Mouse (Mus musculus): ENCODE measurements at regions not wholly inside any gene's neighbourhood (a gene's known extent, or its start where the extent isn't known, plus 50 kb on each side); places are given as distances from the start of the nearest gene placed in this dataset.

DNA sequence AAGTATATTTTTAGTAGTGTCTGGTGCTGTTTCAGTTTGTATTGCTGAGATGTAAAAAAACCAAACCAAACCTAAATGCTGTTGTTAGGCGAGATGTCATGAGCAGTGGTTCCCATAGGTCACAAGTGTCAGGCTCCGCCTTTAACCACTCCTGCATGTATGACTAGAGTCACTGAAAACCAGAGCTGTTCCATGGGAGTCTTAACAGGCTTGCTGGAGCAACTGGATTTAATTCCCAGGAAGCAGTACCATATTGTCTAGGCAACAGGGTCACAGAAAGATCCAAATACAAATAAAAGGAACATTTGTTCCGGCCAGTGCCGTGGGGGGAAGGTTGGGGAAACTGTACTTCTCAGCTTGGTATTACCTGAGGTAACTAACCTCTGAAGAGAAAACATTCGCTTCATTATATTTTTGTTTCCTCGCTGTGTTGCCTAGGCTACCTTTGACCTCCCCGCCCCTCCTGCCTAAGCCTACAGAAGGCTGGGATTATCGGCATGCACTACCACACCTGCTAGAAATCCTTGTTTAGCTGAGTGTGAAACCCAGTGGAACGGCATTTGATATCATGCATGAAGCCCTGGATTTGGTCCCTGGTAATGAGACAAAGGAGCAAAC lies 124.3 kb upstream of the Tsc22d1 start:
- Histone ChIP-seq H3K4me3 (no peak overlapping the region), H3K27ac (no peak overlapping the region)
- TF ChIP-seq CTCF (conservative IDR thresholded peaks at IDR 0.05) = no peak
- no peak for DNase-seq (ENCODE audit: low spot score in 2 of 2)

DNA sequence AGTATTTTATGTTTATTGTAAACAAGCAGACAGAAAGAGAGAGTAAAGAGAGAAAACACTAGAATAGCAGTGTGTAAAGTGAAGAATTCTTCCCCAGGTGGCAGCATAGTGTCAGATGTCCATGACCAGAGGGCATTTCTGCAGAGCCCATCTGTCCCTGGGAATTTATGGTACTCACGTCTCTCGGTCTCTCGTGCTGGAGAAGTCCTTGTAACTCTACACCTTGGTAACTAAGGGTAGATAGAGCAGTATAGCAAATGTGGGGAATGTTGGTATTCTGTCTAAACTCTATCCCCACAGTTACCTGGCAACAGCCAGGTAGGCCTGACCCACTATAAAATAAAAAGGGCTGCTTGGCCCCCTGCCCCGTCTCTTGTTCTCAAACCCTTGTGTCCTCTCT lies 122.5 kb upstream of the Tsc22d1 start:
- H3K4me3 ChIP-seq = no peak overlapping the region
- TF ChIP-seq CTCF (conservative IDR thresholded peaks at IDR 0.05) = no peak
- DNase-seq (ENCODE audit: low spot score in 2 of 2) = no peak
- H3K27ac ChIP-seq = no peak overlapping the region

DNA sequence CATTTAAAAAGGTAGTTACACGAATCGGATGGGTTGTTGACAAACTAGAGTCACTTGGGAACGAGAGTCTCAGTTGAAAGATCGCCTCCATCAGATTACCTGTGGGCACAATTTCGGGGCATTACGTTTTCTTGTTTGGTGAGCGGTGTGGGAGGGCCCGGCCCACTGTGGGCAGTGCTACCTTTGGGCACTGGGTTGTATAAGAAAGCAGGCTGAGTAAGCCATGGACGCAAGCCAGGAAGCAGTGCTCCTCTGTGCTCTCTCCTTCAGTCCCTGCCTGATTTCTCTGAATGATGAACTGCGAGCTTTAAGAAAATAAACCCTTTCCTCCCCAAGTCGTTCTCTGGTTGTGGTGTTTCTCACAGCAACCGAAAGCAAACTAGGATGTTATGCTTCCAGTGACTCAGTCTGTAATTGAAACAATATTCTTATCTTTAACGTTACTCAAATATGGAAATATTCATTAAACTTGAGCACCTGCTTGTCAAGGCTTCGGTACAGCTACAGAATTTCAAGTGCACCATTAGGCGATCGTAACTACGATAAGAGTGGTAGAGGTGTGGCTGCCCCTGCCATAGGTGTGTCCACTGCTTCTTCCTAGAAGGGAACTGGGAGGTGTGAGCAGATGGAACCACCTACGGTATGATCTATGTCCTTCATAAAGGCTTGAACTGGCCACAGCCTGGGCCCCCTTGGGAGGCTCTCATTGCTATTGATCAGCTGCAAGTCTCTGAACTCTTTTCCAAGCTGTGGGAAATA lies 119.2 kb upstream of the Tsc22d1 start:
- no peak for TF ChIP-seq CTCF (conservative IDR thresholded peaks at IDR 0.05)
- DNase-seq (ENCODE audit: low spot score in 2 of 2) = no peak
- no peak overlapping the region for H3K27ac ChIP-seq
- no peak overlapping the region for H3K4me3 ChIP-seq

DNA sequence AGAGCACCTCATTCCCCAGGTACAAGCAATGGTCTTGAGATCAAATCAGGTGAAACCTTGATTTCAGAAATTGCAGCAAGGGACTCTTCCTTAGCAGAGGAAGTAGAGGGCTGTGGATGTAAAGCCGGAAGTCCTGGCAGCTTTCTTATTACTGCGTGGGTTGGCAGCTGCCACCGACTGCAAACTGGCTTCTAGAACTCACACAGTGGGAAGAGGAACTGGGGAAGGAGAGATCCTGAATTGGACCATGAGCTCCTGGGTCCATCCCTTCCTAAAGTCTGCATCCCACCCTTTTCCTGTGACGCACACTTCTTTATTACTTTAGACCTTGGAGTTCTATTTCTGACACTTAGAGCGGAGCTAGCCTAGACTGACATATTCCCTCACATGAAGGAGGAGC lies 116.9 kb upstream of the Tsc22d1 start:
- no peak for TF ChIP-seq CTCF (conservative IDR thresholded peaks at IDR 0.05)
- H3K27ac ChIP-seq = no peak overlapping the region
- H3K4me3 ChIP-seq = no peak overlapping the region
- DNase-seq (ENCODE audit: low spot score in 2 of 2) = no peak

DNA sequence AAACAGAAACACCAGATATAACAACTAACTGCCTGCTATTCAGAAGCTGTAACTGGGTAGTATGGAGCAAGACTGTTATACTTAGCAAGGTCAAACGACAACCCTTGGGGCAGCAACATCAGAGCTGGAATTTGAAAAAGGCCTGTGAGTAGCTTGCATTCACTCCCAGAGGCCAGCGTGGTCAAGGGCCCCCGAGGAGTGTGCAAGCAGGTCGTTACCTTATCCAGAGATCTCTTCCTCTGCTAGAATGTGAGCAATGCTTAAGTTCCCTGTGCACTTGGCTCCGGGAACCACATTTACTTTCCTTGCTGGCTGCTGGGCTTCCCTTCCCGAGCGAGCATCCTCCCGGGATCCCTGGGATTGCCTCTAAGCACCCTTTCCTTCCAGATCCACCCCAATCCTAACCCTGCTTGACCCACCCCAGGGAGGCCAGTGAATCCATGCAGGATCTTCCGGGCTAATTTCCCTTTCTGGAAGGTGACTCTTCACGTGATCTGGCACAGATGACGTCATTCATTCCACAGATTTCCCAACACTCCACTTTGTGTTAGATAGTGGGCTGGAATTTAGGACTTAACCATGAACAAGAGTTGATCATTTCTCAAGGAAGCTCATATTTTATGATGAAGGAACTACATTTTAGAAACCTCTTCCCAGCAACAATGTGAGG lies 112.3 kb upstream of the Tsc22d1 start:
- TF ChIP-seq CTCF (conservative IDR thresholded peaks at IDR 0.05) = no peak
- Histone ChIP-seq H3K4me3 (no peak overlapping the region), H3K27ac (no peak overlapping the region)
- no peak for DNase-seq (ENCODE audit: low spot score in 2 of 2)

DNA sequence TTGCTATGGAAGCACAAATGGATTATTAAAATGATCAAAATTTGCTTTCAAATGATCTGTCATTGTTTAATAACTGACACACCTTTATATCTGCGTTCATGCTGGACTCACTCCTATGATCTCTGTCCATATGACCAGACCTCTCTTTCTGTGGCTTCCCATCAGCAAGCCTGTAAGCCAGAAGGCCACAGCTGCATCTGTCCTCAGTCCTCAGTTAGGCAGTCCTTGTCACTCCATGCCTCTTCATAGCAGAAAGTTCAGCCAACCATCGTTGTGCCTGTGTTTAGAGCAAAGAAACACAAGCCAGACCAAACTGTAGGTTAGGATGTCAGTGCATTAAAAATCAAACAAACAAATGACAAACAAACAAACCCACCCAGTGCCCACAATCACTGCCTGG lies 107.2 kb upstream of the Tsc22d1 start:
- H3K4me3 ChIP-seq = no peak overlapping the region
- H3K27ac ChIP-seq = no peak overlapping the region
- no peak for TF ChIP-seq CTCF (conservative IDR thresholded peaks at IDR 0.05)
- no peak for DNase-seq (ENCODE audit: low spot score in 2 of 2)

DNA sequence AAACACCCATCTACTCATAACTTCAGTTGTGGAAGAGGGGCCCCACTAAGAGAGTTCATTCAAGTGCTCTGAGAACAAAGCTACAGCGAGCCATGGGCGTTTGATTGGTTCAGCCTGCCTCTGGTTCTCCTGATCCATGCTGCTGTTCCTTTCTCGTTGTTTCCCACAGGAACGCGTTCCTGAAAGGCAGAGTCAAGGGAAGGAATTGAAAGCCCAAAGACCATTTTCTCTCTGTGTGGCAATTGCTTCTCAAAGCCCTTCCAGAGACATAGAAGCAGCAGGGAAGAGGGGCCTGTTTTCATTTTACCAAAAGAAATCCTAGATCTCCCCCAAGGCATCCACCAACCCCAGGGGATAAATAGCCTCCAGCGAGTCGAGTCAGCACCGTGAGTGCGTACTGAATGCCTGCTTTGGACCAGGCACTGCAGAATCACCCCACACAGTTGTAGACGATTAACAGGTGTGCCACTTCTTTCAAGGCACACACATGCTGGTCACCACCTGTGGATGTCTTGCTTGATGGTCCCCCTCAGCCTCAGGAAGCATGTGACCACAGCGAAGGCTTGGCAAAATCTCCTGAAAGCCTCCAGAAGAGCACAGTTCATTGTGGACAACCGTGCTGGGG lies 106.5 kb upstream of the Tsc22d1 start:
- DNase-seq (ENCODE audit: low spot score in 2 of 2) = peak in 1 of 2 experiments; percentile 15
- peak overlapping the region; percentile 44 for H3K4me3 ChIP-seq
- peak overlapping the region; percentile 53; the same call in 1 of the 2 replicates for H3K27ac ChIP-seq
- TF ChIP-seq CTCF (conservative IDR thresholded peaks at IDR 0.05) = no peak

DNA sequence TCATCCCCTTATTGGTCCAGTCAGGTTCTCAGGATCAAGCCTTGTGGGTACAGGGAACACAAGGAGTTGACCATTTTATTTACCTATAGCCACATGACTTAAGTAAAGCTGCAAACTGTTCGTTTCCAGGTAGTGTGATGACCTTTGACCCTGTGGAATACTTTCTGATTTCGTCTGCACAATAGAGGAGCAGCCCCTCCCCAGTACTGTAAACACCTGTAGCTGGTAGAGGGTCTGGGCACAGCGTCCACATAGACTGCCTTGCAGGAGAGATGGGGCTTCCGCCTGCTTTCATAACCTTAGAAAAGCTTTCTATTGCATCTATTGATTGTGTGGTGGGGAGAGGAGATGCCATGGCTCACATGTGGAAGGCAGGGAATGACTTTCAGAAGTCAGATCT lies 105.2 kb upstream of the Tsc22d1 start:
- H3K4me3 ChIP-seq = no peak overlapping the region
- no peak overlapping the region for H3K27ac ChIP-seq

DNA sequence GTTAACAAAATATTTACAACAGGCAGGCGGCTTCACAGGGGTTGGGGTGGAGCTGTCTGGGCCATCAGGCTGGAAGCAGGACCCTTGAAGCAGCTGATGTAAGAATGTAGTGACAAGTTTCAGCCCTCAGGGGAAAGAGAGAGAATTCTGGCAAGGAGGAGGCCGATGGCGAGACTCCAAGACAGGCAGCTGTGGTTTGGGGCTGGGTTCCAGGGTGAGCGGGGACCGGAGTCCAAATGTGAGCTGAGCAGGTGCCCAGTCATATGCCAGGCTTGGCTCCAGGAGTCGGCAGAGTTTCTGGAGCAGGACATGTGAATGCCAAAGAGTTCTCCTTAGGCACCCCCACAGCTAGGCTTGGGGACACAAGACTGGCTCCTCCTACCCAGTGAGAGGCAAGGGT lies 104.5 kb upstream of the Tsc22d1 start:
- no peak overlapping the region for H3K4me3 ChIP-seq
- peak; percentile 66 for DNase-seq (ENCODE audit: low spot score in 2 of 2)
- no peak overlapping the region for H3K27ac ChIP-seq
- no peak for TF ChIP-seq CTCF (conservative IDR thresholded peaks at IDR 0.05)

More for the DNA sequence above, 105.2 kb upstream of the Tsc22d1 start:
- TF ChIP-seq CTCF (conservative IDR thresholded peaks at IDR 0.05) = no peak
- no peak for DNase-seq (ENCODE audit: low spot score in 2 of 2)

DNA sequence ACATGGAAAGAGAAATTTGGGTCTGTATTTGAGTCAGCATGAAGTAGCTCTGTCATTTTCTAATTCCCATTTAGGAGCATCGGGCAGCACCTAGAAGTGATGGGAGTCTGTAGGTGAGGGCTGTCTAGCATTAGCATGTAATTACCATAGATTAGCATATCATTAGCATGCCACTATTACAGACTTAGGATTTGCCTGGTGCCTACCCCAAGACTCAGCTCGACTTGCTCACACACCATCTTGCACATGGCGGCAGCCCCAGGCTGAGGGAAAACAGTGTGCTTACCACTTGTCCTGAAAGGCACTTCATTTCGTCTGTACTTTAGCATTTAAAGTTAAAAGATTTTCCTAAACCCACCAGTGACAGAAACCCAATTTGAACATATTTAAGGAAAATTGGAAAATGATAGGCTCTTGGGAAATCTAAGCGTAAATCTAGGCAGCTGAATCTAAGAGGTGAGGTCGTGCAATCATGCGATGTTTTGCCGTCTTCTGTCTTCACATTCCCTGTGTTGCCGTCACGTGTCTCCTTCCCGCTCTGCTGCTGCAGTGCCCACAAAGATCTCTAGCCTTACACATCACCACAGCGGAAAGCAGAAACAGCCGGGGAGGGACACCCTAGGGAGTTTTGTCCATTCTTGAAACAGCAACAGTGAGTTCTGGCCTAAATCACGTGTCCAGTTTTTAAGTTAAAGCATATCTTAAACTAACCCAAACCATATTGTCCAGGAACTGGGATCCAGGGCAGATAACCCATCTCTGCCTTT lies 101.2 kb upstream of the Tsc22d1 start:
- no peak overlapping the region for H3K4me3 ChIP-seq
- no peak for TF ChIP-seq CTCF (conservative IDR thresholded peaks at IDR 0.05)
- DNase-seq (ENCODE audit: low spot score in 2 of 2) = no peak
- no peak overlapping the region for H3K27ac ChIP-seq

DNA sequence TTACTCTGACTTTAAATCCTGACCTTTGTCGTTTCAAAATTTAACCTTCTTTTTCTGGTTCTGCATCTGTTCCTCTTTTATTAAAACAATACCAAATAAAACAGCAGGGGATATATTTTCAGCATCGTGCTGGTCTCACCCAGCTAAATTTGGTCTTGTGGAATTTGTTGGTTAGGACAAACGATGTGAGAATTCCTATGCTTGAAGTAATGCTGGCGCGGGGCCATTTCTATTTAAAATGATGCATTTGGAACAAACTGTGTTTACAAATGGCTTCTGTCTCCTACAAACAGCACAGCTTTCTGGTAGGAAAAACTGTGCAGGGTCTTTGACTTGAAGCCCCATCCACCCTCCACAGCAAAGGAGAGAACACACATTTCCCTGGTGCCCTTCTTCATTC lies 96.3 kb upstream of the Tsc22d1 start:
- no peak overlapping the region for H3K27ac ChIP-seq
- no peak for DNase-seq (ENCODE audit: low spot score in 2 of 2)
- TF ChIP-seq CTCF (conservative IDR thresholded peaks at IDR 0.05) = no peak
- no peak overlapping the region for H3K4me3 ChIP-seq

DNA sequence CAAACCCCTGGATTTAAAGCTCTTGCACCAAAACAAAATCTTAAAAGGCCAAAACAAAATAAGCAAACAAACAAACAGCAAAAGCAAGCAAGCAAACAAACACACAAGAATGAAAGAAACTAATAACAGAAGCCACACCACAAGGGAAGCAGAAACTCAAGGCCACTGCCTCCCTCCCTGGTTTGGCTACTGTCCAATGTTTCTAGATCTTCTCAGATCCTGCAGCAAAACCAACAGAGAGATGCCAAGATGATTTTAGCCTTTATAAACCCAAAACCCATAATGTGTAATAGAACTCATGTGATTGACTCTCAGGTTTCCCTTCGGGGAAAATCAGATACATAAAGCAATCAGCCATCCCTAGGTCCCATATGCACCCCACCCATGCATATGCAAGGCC lies 90.5 kb upstream of the Tsc22d1 start:
- no peak for TF ChIP-seq CTCF (conservative IDR thresholded peaks at IDR 0.05)
- no peak overlapping the region for H3K4me3 ChIP-seq
- H3K27ac ChIP-seq = no peak overlapping the region
- no peak for DNase-seq (ENCODE audit: low spot score in 2 of 2)

DNA sequence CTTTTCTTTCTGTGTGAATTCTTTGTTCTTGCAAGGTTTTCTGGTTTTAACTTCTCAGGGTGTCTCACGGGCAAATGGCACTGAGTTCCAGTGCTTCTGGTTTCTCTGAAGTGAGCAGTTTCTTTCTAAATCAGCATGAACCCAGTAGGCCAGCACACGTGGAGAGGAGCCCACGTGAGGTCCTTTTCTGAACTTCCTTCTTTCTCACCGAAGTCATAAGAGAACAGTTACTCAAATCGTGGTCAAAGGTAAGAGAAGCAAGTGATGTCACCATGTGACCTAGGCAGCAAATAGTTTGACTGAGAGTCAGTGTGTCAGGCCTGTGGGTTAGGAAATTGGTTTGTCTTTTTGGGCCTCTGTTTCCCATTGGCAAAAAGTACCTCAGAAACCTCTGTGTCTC lies 84.8 kb upstream of the Tsc22d1 start:
- DNase-seq (ENCODE audit: low spot score in 2 of 2) = no peak
- no peak overlapping the region for H3K4me3 ChIP-seq
- no peak for TF ChIP-seq CTCF (conservative IDR thresholded peaks at IDR 0.05)
- H3K27ac ChIP-seq = no peak overlapping the region

Measured in layer of hippocampus, adult 2 months (tissue).